Mouse (Mus musculus) hindlimb bud, embryonic 11.5 days (tissue): ENCODE measurements around the gene Qprt.

Experiments
- DNase-seq: peaks from one replicate; pipeline ENCODE4 v3.0.0-alpha.2; 2012; ENCODE audit warnings: low read depth, low spot score; ENCODE audit errors: extremely low spot score

Gene Qprt

GRCm38 (mm10) chr7:127134821-127135447 lies 12.9 kb upstream of the Qprt start:
- no peak for DNase-seq

GRCm38 (mm10) chr7:127133125-127133524 lies 11.1 kb upstream of the Qprt start:
- no peak for DNase-seq

GRCm38 (mm10) chr7:127129638-127130037 lies 7.6 kb upstream of the Qprt start:
- DNase-seq = no peak

GRCm38 (mm10) chr7:127121061-127121910 lies 740 bp downstream of the Qprt start:
- DNase-seq = no peak

- no peak for DNase-seq
Measured at GRCm38 (mm10) chr7:127118671-127119445, 3.2 kb downstream of the Qprt start.

- DNase-seq = no peak
Measured at GRCm38 (mm10) chr7:127117948-127118347, 4.1 kb downstream of the Qprt start.

- no peak for DNase-seq
Measured at GRCm38 (mm10) chr7:127116331-127116935, 5.6 kb downstream of the Qprt start.

- DNase-seq = no peak
Measured at GRCm38 (mm10) chr7:127114920-127115319, 7.1 kb downstream of the Qprt start.

- DNase-seq = no peak
Measured at GRCm38 (mm10) chr7:127113614-127114259, 8.3 kb downstream of the Qprt start.

GRCm38 (mm10) chr7:127112921-127113597 lies 9.0 kb downstream of the Qprt start:
- DNase-seq = no peak

- DNase-seq = no peak
Measured at GRCm38 (mm10) chr7:127112251-127112841, 9.7 kb downstream of the Qprt start.

GRCm38 (mm10) chr7:127111461-127111860 lies 10.6 kb downstream of the Qprt start:
- no peak for DNase-seq

- DNase-seq = peak; percentile 64
Measured at GRCm38 (mm10) chr7:127110239-127111007, 11.6 kb downstream of the Qprt start.

- no peak for DNase-seq
Measured at GRCm38 (mm10) chr7:127105551-127105950, 16.5 kb downstream of the Qprt start.

GRCm38 (mm10) chr7:127104560-127105332 lies 17.3 kb downstream of the Qprt start:
- peak; percentile 99 for DNase-seq

GRCm38 (mm10) chr7:127103960-127104359 lies 18.1 kb downstream of the Qprt start:
- DNase-seq = no peak

GRCm38 (mm10) chr7:127102148-127102547 lies 19.9 kb downstream of the Qprt start:
- no peak for DNase-seq

- DNase-seq = no peak
Measured at GRCm38 (mm10) chr7:127101451-127102016, 20.5 kb downstream of the Qprt start.
